Mouse (Mus musculus): Measurements from ENCODE around the gene Gm20517. TPM values are rescaled to one million over a fixed set of nuclear protein-coding genes. Genes with fewer than 3 reads are reported as not detected.

Gm20517 gene
- polyA plus RNA-seq, 1 experiment from 2014 or later: 1.1 TPM

DNA sequence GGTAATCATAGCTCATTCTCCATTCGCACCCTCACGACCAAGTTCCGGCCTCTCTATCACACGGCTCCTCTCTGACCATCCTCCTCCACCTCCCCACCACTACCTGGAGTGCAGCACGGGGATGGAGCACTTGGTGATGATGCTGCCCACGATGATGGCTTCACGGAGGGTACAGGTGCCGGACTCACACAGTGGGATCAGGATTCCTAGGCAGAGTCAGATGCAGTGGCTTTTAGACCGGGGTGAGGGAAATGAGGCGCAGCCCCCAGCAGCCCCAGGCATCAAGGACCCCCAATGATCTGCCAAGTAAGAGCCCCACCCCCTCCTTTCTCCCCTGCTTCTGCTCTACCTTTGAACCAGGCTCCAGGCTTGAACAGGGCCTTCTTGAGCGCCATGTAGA is 9.1 kb upstream of the Gm20517 start:
- 91% methylated on average over 11 of the region's 11 CpGs for WGBS
- H3K4me1 ChIP-seq (replicated peaks; ENCODE audit: control insufficient read depth, insufficient read depth): peaks cover 3% of the 10 kb centered on the region; the same call in 1 of the 2 replicates
- ATAC-seq (ENCODE audit: low FRiP score, low TSS enrichment) (no peak), DNase-seq (ENCODE audit: low spot score) (no peak)
- H3K36me3 ChIP-seq (ENCODE audit: control insufficient read depth, insufficient read depth, low read length): peaks cover 26% of the 10 kb centered on the region
- H3K9me3 ChIP-seq (ENCODE audit: control insufficient read depth, low read length): no peaks in the 10 kb centered on the region
- no peak overlapping the region for H3K9ac ChIP-seq (ENCODE audit: low read length)
- H3K4me2 ChIP-seq (replicated peaks; ENCODE audit: low read depth): no peak overlapping the region
- H3K27me3 ChIP-seq (ENCODE audit: control insufficient read depth, insufficient read depth, low read length): no peaks in the 10 kb centered on the region
- no peak overlapping the region for H3K27ac ChIP-seq (replicated peaks)
- TF ChIP-seq EP300 (optimal IDR thresholded peaks at IDR 0.05) (no peak), CTCF (IDR thresholded peaks at IDR 0.05; ENCODE audit: low read depth) (no peak)
- no peak overlapping the region for H3K4me3 ChIP-seq (ENCODE audit: low read depth, low read length)

DNA sequence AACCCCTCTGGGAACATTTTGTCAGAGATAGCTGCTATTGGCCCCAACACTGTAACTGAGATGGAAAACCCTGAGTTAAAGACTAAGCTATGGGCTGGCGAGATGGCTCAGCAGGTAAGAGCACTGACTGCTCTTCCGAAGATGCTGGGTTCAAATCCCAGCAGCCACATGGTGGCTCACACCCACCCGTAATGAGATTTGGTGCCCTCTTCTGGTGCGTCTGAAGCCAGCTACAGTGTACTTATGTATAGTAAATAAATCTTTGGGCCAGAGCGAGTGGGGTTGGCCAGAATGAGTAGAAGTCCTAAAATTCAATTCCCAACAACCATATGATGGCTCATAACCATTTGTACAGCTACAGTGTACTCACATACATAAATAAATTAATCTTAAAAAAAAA is 5.2 kb upstream of the Gm20517 start:
- Histone ChIP-seq H3K27me3 (ENCODE audit: control insufficient read depth, insufficient read depth, low read length) (no peaks in the 10 kb centered on the region), H3K27ac (replicated peaks) (no peak overlapping the region), H3K4me2 (replicated peaks; ENCODE audit: low read depth) (no peak overlapping the region), H3K36me3 (ENCODE audit: control insufficient read depth, insufficient read depth, low read length) (peaks cover 16% of the 10 kb centered on the region), H3K9ac (ENCODE audit: low read length) (no peak overlapping the region), H3K4me3 (ENCODE audit: low read depth, low read length) (no peak overlapping the region), H3K9me3 (ENCODE audit: control insufficient read depth, low read length) (no peaks in the 10 kb centered on the region), H3K4me1 (replicated peaks; ENCODE audit: control insufficient read depth, insufficient read depth) (no peaks in the 10 kb centered on the region)
- 70% methylated on average over 5 of the region's 5 CpGs for WGBS
- DNase-seq (ENCODE audit: low spot score) (no peak), ATAC-seq (ENCODE audit: low FRiP score, low TSS enrichment) (no peak)
- no peak for TF ChIP-seq EP300 (optimal IDR thresholded peaks at IDR 0.05)
- peak; percentile 62 for TF ChIP-seq CTCF (IDR thresholded peaks at IDR 0.05; ENCODE audit: low read depth)

DNA sequence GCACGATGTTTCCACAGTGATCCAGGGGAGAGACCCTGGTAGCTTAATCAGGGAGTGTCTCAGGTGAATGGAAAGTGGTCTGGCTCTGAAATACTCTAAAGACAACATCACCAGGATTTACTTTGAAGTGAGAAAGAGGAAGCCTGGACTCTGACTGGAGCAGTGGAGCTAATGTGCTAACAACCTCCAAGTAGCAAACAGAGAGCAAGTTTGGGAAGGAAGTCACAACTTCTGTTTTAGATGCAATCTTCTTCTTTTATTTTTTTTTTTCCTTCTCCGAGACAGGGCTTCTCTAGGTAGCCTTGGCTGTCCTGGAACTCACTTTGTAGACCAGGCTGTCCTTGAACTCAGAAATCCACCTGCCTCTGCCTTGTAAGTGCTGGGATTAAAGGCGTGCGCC is 2.2 kb upstream of the Gm20517 start:
- Histone ChIP-seq H3K4me2 (replicated peaks; ENCODE audit: low read depth) (no peak overlapping the region), H3K27me3 (ENCODE audit: control insufficient read depth, insufficient read depth, low read length) (no peaks in the 10 kb centered on the region), H3K9me3 (ENCODE audit: control insufficient read depth, low read length) (no peaks in the 10 kb centered on the region), H3K36me3 (ENCODE audit: control insufficient read depth, insufficient read depth, low read length) (peaks cover 3% of the 10 kb centered on the region), H3K4me3 (ENCODE audit: low read depth, low read length) (no peak overlapping the region), H3K9ac (ENCODE audit: low read length) (no peak overlapping the region), H3K27ac (replicated peaks) (no peak overlapping the region), H3K4me1 (replicated peaks; ENCODE audit: control insufficient read depth, insufficient read depth) (0 out of 2 replicates have a peak, but pooled peaks cover 4% of the 10 kb centered on the region)
- whole genome bisulfite sequencing: 92% methylated on average over 4 of the region's 4 CpGs
- no peak for TF ChIP-seq EP300 (optimal IDR thresholded peaks at IDR 0.05)
- no peak for TF ChIP-seq CTCF (IDR thresholded peaks at IDR 0.05; ENCODE audit: low read depth)
- ATAC-seq (ENCODE audit: low FRiP score, low TSS enrichment): no peak
- DNase-seq (ENCODE audit: low spot score): no peak

DNA sequence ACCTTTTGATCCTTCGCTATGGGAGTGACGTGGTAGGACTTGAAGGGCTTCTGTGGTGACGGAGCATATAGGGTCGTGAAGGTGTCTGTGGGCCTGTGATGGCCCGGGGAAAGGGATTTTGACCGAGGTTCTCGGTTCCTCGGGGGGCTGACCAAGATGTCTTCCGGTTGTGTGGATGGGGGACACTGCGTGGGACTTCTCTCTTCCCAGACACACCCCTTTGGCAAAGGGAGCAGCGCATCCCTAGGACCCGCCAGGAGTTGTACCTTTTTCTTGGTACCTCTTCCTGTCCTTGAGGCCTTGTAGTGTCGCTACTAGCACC is 233 bp downstream of the Gm20517 start:
- no peak for DNase-seq (ENCODE audit: low spot score)
- 0% methylated on average over 13 of the region's 13 CpGs for WGBS
- Histone ChIP-seq H3K36me3 (ENCODE audit: control insufficient read depth, insufficient read depth, low read length) (peaks cover 5% of the 10 kb centered on the region), H3K9me3 (ENCODE audit: control insufficient read depth, low read length) (no peaks in the 10 kb centered on the region), H3K4me2 (replicated peaks; ENCODE audit: low read depth) (peak overlapping the region; percentile 91), H3K9ac (ENCODE audit: low read length) (peak overlapping the region; percentile 70), H3K4me3 (ENCODE audit: low read depth, low read length) (peak overlapping the region; percentile 58), H3K4me1 (replicated peaks; ENCODE audit: control insufficient read depth, insufficient read depth) (0 out of 2 replicates have a peak, but pooled peaks cover 4% of the 10 kb centered on the region), H3K27ac (replicated peaks) (peak overlapping the region; percentile 79), H3K27me3 (ENCODE audit: control insufficient read depth, insufficient read depth, low read length) (no peaks in the 10 kb centered on the region)
- ATAC-seq (ENCODE audit: low FRiP score, low TSS enrichment): no peak
- TF ChIP-seq EP300 (optimal IDR thresholded peaks at IDR 0.05): no peak
- TF ChIP-seq CTCF (IDR thresholded peaks at IDR 0.05; ENCODE audit: low read depth): no peak

DNA sequence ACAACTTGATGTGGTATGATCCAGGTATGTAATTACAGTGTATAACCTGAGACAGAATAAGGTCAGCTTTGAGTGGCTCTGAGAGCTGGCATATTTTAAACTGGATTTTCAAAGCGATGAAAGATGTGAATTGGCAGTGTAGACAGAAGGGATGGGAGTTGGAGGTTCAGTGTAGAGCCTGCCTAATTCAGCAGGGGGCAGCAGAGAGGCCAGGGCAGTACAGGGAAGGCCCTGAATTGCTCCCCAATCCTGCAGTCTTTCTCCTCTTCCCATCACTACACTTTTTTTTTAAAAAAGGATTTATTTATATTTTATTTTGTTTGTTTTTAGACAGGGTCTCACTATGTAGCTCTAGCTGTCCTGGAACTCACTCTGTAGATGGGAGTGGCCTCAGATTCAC is 2.6 kb downstream of the Gm20517 start:
- peak; percentile 53 for DNase-seq (ENCODE audit: low spot score)

DNA sequence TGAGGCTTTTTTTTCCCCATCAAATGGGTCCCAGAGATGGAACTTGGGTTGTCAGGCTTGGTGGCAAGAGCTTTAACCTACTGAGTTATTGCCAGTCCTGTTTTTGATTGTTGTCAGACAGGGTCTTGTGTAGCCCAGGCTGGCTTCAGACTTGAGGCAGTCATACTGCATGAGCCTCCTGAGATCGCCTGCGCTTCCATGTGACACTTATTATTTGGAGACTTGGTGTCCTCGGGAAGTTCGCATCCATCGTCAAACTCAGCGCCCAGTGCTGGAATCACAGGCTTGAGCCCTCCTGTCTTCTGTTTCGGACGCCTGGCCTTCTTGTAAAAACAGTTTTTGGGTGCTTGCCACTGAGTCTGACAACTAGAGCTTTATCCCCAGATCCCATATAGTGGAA is 4.7 kb downstream of the Gm20517 start:
- 95% methylated on average over 8 of the region's 8 CpGs for WGBS

More for the DNA sequence above, 2.6 kb downstream of the Gm20517 start:
- WGBS: 83% methylated on average over 1 of the region's 1 CpGs
- no peak overlapping the region for H3K27ac ChIP-seq (replicated peaks)
- no peak for ATAC-seq (ENCODE audit: low FRiP score, low TSS enrichment)
- no peak overlapping the region for H3K9ac ChIP-seq (ENCODE audit: low read length)
- no peak overlapping the region for H3K4me3 ChIP-seq (ENCODE audit: low read depth, low read length)
- H3K4me2 ChIP-seq (replicated peaks; ENCODE audit: low read depth): no peak overlapping the region
- H3K4me1 ChIP-seq (replicated peaks; ENCODE audit: control insufficient read depth, insufficient read depth): 0 out of 2 replicates have a peak, but pooled peaks cover 4% of the 10 kb centered on the region
- peaks cover 17% of the 10 kb centered on the region for H3K36me3 ChIP-seq (ENCODE audit: control insufficient read depth, insufficient read depth, low read length)
- H3K9me3 ChIP-seq (ENCODE audit: control insufficient read depth, low read length): no peaks in the 10 kb centered on the region
- TF ChIP-seq CTCF (IDR thresholded peaks at IDR 0.05; ENCODE audit: low read depth): peak; percentile 71
- no peak for TF ChIP-seq EP300 (optimal IDR thresholded peaks at IDR 0.05)
- no peaks in the 10 kb centered on the region for H3K27me3 ChIP-seq (ENCODE audit: control insufficient read depth, insufficient read depth, low read length)

More for the DNA sequence above, 4.7 kb downstream of the Gm20517 start:
- Histone ChIP-seq H3K27ac (replicated peaks) (no peak overlapping the region), H3K36me3 (ENCODE audit: control insufficient read depth, insufficient read depth, low read length) (peaks cover 22% of the 10 kb centered on the region), H3K9ac (ENCODE audit: low read length) (no peak overlapping the region), H3K4me1 (replicated peaks; ENCODE audit: control insufficient read depth, insufficient read depth) (0 out of 2 replicates have a peak, but pooled peaks cover 4% of the 10 kb centered on the region), H3K4me2 (replicated peaks; ENCODE audit: low read depth) (no peak overlapping the region), H3K27me3 (ENCODE audit: control insufficient read depth, insufficient read depth, low read length) (no peaks in the 10 kb centered on the region), H3K9me3 (ENCODE audit: control insufficient read depth, low read length) (no peaks in the 10 kb centered on the region), H3K4me3 (ENCODE audit: low read depth, low read length) (no peak overlapping the region)
- TF ChIP-seq CTCF (IDR thresholded peaks at IDR 0.05; ENCODE audit: low read depth) (no peak), EP300 (optimal IDR thresholded peaks at IDR 0.05) (no peak)
- peak; percentile 7 for DNase-seq (ENCODE audit: low spot score)
- no peak for ATAC-seq (ENCODE audit: low FRiP score, low TSS enrichment)

Measured in stomach, postnatal 0 days (tissue).